Mouse (Mus musculus) lung, adult 2 months (tissue): ENCODE results near the gene Camta1. TPM values are rescaled to one million over a fixed set of nuclear protein-coding genes. Genes with fewer than 3 reads are reported as not detected.

ENCODE experiments used
- DNase-seq: peaks from one replicate; pipeline ENCODE4 v3.0.0; 2022
- H3K4me1 ChIP-seq: fragments of 200-500 bp; 2 replicates; pipeline ENCODE4 v1.6.1; 2011; ENCODE audit warnings: low read length; ENCODE audit not compliant: control insufficient read depth, insufficient read depth
- H3K4me3 ChIP-seq: fragments of 200-500 bp; replicated peaks from 2 replicates; pipeline ENCODE3; 2011; ENCODE audit warnings: low read depth, mild to moderate bottlenecking, control low read depth, low read length; ENCODE audit errors: extremely low read depth
- CTCF ChIP-seq: fragments of 200-500 bp; IDR thresholded peaks from 2 replicates; pipeline ENCODE4 v1.5.1; 2011; ENCODE audit warnings: mild to moderate bottlenecking, low read length, control low read depth; ENCODE audit not compliant: insufficient read depth
- POLR2A ChIP-seq: fragments of 200-500 bp; IDR thresholded peaks from 2 replicates; pipeline ENCODE4 v1.6.1; 2011; ENCODE audit warnings: low read depth, mild to moderate bottlenecking, control low read depth, low read length, borderline replicate concordance; ENCODE audit errors: extremely low read depth
- WGBS: fragments of 180-500 bp; shearing (Covaris S2); methylation state at CpG from one replicate; pipeline ENCODE4 v1.1.7; 2018; 5-methylcytosine and 5-hydroxymethylcytosine counted together
- polyA plus RNA-seq: library from polyadenylated mRNA; depleted of rRNA; stranded (reverse); fragments of >200 nt; gene quantifications from 2 replicates; pipeline ENCODE4 v1.2.3, GENCODE M21; 2012

Gene Camta1
- polyA plus RNA-seq, 1 experiment = 10.4 TPM

DNA sequence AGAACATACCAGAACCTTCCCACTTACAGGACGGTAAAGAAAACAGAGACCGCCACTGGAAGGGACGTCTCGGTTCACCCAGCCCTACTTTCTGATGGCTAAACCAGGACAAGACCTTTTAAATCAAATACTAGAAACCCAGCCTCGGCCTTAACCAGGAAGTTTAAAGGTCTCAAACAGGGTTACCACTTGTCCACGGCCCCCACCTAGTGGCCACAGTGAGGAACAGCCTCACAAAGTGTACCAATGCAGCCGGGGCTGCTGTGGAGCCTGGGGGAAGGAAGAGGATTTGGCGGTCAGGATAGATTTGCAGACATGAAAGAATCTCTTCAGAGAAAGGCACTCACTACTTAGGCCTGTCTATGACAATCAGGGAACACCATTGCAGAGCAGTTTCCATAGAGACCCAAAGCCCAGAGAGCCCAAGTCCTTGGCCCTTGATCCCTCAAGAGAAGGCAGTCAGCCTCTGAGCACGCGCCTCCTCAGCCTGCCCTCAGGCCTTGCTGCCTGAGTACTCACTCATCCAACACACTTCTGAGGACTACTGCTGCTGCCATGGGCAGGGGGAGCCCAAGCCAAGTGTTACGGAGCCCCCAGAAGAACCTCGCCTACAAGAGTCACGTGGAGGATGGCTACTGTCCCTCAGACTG is 962.8 kb downstream of the Camta1 start:
- Histone ChIP-seq H3K4me1 (no peaks in the 10 kb centered on the region; the same call in 1 of the 2 replicates), H3K4me3 (no peak overlapping the region)
- DNase-seq = peak; percentile 79
- TF ChIP-seq POLR2A (no peak), CTCF (peak; percentile 83)
- WGBS = 49% methylated on average over 13 of the region's 13 CpGs

DNA sequence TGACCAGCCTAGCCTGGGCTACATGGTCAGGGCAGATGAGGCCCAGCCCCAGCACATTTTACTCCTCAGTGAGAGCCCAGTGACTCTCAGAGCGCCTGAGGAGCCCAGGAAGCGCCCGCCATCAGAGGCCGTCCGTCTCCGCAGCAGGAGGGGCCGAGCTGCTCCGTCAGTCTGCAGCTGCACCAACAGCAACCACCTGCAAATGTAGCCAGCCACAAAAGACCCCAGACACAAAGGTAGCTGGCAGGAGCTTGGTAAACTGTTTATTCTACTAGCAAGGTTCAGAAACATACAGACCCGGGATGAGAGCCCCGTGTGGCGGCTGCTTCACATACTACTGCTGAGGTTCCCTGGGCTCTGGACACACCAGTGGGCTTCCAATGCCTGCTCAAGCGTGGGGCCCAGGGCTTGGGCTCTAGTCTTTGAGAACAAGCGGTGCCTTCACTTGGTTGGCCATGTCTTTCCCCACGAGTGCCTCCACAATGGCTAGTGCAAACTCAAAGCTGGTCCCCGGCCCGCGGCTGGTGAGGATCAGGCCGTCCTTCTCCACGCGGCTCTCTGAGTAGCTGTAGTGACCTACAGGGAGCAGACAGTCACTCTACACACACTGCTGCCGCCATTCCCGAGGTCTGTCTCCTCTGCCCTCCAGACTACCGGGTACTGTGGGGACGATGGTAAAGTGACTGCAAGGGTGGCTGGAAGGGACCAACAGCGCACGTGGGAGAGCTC is 964.6 kb downstream of the Camta1 start:
- TF ChIP-seq POLR2A = no peak
- Histone ChIP-seq H3K4me3 (no peak overlapping the region), H3K4me1 (no peaks in the 10 kb centered on the region; the same call in 1 of the 2 replicates)
- DNase-seq = no peak
- 93% methylated on average over 26 of the region's 26 CpGs for WGBS

DNA sequence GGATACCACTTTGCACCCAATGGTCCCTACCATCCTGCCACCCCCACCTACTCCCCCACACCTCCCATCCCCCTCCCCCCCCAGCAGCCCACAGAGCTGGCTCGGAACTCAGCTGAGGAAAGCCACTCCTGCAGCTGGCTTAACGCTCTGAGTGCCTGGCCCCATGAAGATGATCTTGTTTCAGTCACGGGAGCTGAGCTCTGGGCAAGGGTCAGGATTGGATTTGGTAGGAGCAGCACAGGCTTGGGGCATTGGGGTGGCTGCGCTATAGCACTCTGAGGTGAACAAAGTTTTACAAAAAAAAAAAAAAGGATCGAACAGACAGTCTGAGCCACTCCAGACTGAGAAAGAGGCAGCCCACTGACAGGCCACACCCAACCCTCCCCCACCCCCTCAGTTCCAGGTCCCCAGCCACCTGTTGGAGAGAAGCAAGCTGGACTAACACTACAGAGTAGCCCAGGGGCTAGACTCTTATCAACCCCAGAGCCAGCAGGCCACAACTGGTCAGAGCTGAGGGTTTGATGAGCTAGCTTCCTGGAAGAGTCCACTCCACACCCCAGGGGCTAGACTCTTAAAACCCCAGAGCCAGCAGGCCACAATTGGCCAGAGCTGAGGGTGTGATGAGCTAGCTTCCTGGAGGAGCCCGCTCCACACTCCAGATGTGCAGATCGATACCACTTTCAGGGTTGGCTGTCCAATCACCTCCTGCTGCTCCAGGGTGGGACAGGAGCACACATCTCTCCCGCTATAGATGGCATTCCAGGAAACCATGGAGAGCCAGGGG is 966.8 kb downstream of the Camta1 start:
- no peak for TF ChIP-seq CTCF
- no peak for TF ChIP-seq POLR2A
- 62% methylated on average over 8 of the region's 8 CpGs for WGBS
- H3K4me3 ChIP-seq = no peak overlapping the region
- no peak for DNase-seq
- peaks cover 7% of the 10 kb centered on the region for H3K4me1 ChIP-seq

DNA sequence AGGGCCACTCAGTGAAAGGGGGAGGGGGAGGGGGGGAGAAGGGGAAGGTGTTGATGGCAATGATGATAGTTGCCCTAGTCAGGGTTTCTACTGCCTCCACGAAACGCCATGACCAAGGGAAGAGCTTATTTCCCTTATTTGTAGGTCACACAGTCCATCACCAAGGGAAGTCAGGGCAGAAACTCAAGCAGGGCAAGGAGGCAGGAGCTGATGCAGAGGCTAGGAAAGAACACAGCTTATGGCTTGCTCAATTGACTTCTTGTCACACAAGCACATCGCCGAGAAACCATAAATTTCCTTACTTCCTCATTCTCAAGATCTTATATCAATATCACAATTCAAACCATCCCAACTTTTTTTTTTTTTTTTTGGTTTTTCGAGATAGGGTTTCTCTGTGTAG is 970.4 kb downstream of the Camta1 start:
- H3K4me3 ChIP-seq = no peak overlapping the region
- DNase-seq = no peak

DNA sequence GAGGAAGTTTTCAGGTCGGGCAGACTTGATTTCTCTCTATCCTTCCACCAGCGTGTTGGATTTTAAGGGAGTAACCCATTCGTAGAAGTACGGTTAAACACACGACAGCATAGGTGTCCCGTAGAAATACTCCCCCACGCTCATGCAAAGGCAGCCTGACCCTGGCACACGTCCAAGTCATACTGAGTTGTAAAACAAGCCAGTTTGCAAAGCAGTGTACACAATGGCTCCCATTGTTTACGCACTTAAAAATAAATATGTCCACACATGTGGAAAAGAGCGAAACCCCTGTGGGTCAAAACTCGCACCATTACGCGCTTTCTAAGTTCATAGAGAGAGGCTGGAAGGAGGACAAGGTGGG is 971.7 kb downstream of the Camta1 start:
- DNase-seq = no peak
- WGBS = 30% methylated on average over 13 of the region's 13 CpGs
- Histone ChIP-seq H3K4me1 (peaks cover 12% of the 10 kb centered on the region), H3K4me3 (peak overlapping the region; percentile 25)
- TF ChIP-seq CTCF (no peak), POLR2A (no peak)

More for the DNA sequence above, 970.4 kb downstream of the Camta1 start:
- WGBS = 49% methylated on average over 5 of the region's 5 CpGs
- TF ChIP-seq CTCF = no peak
- no peak for TF ChIP-seq POLR2A
- H3K4me1 ChIP-seq = peaks cover 12% of the 10 kb centered on the region

DNA sequence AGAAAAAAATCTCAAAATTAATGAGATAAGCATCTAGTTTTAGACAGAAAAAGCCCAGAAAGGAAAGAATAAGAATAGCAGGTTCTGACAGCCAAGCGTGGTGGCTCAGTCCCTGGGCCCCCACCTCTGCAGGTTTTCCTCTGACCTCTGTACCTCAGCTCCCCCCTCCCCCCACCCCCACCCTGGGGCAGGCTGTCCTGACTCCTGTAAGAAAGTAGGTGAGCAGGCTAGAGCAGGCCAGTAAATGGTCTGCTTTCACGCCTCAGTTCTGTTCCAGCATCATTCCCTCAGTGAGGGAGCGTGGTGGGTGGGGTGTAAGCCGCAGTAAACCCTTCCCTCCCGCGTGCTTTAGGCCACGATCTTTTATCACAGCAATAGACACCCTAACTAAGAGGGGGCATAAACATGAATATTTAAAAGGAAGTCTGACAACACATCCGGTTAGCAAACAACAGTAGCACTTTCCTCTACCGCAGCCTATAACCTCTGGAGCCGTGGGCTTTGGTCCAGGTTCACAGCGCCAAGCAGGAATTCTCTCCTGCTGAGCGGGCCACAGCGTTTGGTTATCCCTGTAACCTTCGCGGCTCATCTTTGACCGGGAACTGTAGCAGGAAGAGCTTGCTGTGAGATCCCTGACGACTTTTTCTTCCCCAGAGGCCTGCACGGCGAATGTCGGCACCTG is 972.3 kb downstream of the Camta1 start:
- WGBS = 26% methylated on average over 20 of the region's 20 CpGs
- DNase-seq = no peak
- Histone ChIP-seq H3K4me1 (peaks cover 12% of the 10 kb centered on the region), H3K4me3 (peak overlapping the region; percentile 1)
- TF ChIP-seq POLR2A (no peak), CTCF (no peak)

DNA sequence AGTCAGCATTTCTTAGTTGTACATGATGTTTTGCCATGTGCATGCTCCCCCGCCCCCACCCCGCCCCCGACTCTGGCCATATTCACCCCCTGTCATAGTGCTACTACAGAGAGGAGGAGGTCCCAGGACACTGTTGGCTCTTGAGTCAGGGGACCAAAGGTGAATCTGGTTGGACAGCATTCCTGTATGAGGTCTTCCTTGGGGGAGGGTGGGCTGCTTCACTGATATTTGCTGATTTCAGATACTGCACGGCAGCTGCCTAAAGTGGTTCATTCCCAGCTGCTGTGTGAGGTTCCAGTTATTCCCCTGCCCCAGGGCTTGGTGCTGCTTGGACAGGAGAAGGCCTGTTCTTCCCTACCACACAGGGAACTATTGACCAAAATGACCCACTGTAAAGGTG is 973.2 kb downstream of the Camta1 start:
- WGBS = 70% methylated on average over 4 of the region's 4 CpGs
- DNase-seq = no peak
- no peak overlapping the region for H3K4me3 ChIP-seq

DNA sequence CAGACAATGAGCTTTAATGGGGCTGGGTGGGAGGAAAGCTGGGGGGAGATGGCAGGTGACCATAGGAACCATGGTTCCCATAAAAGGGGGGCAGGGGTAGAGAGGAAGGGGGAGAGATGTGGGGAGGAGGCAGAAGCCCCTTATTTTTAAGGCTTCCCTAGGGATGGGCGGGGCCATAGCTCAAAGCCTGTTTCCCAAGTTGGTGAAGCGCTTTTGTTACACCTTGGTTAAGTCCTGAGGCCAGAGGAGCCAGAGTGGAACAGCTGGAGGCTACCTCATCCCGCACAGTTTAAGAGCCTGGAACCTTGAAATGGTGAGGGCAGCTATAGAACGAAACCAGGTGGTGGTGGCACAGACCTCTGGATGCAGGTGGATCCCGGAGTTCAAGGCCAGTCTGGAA is 973.8 kb downstream of the Camta1 start:
- TF ChIP-seq CTCF (no peak), POLR2A (no peak)
- WGBS = 91% methylated on average over 5 of the region's 5 CpGs
- DNase-seq = no peak
- H3K4me3 ChIP-seq = no peak overlapping the region
- peaks cover 12% of the 10 kb centered on the region for H3K4me1 ChIP-seq

More for the DNA sequence above, 973.2 kb downstream of the Camta1 start:
- peaks cover 12% of the 10 kb centered on the region for H3K4me1 ChIP-seq
- no peak for TF ChIP-seq CTCF
- no peak for TF ChIP-seq POLR2A

DNA sequence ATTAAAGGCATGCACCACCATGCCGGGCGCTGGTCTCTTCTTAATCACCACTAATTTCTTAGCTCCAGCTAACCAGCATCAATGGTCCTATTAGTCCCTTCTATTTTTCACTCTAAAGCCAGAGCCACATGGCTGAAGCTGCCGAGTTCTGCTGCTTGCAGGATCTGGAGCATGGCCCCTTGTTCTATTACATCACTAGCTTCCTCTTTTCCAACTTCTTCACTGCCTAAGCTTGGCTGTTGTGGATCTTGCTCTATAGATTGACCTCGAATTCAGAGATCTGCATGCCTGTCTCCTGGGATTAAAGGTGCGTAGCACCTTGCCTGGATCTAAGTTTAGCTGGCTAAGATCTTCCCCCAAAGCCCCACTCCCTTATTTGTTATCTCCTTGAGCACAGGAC is 979.0 kb downstream of the Camta1 start:
- Histone ChIP-seq H3K4me1 (no peaks in the 10 kb centered on the region), H3K4me3 (no peak overlapping the region)
- no peak for TF ChIP-seq POLR2A
- no peak for TF ChIP-seq CTCF
- WGBS = 77% methylated on average over 5 of the region's 5 CpGs
- DNase-seq = no peak
